Comparison of ENCODE assay signal across 23 mouse cellular contexts in genomic region chr2:132001696-132002334, GRCm38 (mm10). TPM values are rescaled to one million over a fixed set of nuclear protein-coding genes. Genes with fewer than 3 reads are reported as not detected.
DNase-seq lines count a peak whose midpoint lies in the region; ATAC-seq lines count a peak whose summit lies in the region.
"Had no signal": no experiment of that assay in that cellular context is flagged by ENCODE, and none has a peak within 500 bp of the region (broad histone marks: within the 10 kb centered on the region; RNA-seq: fewer than 3 reads in every experiment).

No protein-coding gene starts in this region.

- H3K4me2 ChIP-seq in limb, embryonic 15.5 days: no peak overlapping the region
- no peak overlapping the region for H3K4me2 ChIP-seq in neural tube, embryonic 15.5 days
- H3K4me2 ChIP-seq: embryonic facial prominence, embryonic 12.5 days; forebrain, embryonic 15.5 days; hindbrain, embryonic 13.5 days had no signal

- H3K4me1 ChIP-seq in limb, embryonic 15.5 days: peaks cover 36% of the 10 kb centered on the region
- peaks cover 17% of the 10 kb centered on the region; the same call in 1 of the 2 replicates for H3K4me1 ChIP-seq in limb, embryonic 10.5 days
- H3K4me1 ChIP-seq in neural tube, embryonic 15.5 days: no peaks in the 10 kb centered on the region
- H3K4me1 ChIP-seq: forebrain, embryonic 15.5 days; hindbrain, embryonic 13.5 days had no signal

- H3K9me3 ChIP-seq in limb, embryonic 15.5 days: no peaks in the 10 kb centered on the region
- no peaks in the 10 kb centered on the region for H3K9me3 ChIP-seq in limb, embryonic 10.5 days (replicated peaks)
- no peaks in the 10 kb centered on the region for H3K9me3 ChIP-seq in neural tube, embryonic 15.5 days (replicated peaks)
- H3K9me3 ChIP-seq: embryonic facial prominence, embryonic 12.5 days; forebrain, embryonic 15.5 days; G1E; heart, embryonic 10.5 days; hindbrain, embryonic 13.5 days had no signal

- H3K36me3 ChIP-seq in limb, embryonic 15.5 days: peaks cover 8% of the 10 kb centered on the region; the same call in 1 of the 2 replicates
- H3K36me3 ChIP-seq in limb, embryonic 10.5 days: no peaks in the 10 kb centered on the region
- H3K36me3 ChIP-seq in neural tube, embryonic 15.5 days: peaks cover 52% of the 10 kb centered on the region
- H3K36me3 ChIP-seq: embryonic facial prominence, embryonic 12.5 days; G1E; heart, embryonic 10.5 days had no signal

- H3K4me3 ChIP-seq in limb, embryonic 15.5 days: no peak overlapping the region
- no peak overlapping the region for H3K4me3 ChIP-seq in limb, embryonic 10.5 days
- no peak overlapping the region for H3K4me3 ChIP-seq in neural tube, embryonic 15.5 days (replicated peaks)
- H3K4me3 ChIP-seq: embryonic facial prominence, embryonic 12.5 days; forebrain, embryonic 15.5 days; heart, embryonic 10.5 days; hindbrain, embryonic 13.5 days had no signal

- no peaks in the 10 kb centered on the region for H3K27me3 ChIP-seq in limb, embryonic 15.5 days
- no peaks in the 10 kb centered on the region for H3K27me3 ChIP-seq in limb, embryonic 10.5 days (ENCODE audit: low read depth, poor library complexity, severe bottlenecking)
- no peaks in the 10 kb centered on the region for H3K27me3 ChIP-seq in neural tube, embryonic 15.5 days (replicated peaks)
- H3K27me3 ChIP-seq: embryonic facial prominence, embryonic 12.5 days; forebrain, embryonic 15.5 days; hindbrain, embryonic 13.5 days had no signal

- H3K27ac ChIP-seq in limb, embryonic 15.5 days: peak overlapping the region; percentile 48; the same call in 1 of the 2 replicates
- H3K27ac ChIP-seq in limb, embryonic 10.5 days: no peak overlapping the region
- no peak overlapping the region for H3K27ac ChIP-seq in neural tube, embryonic 15.5 days (replicated peaks)
- H3K27ac ChIP-seq: embryonic facial prominence, embryonic 12.5 days; forebrain, embryonic 15.5 days; heart, embryonic 10.5 days; hindbrain, embryonic 13.5 days had no signal

- H3K9ac ChIP-seq in limb, embryonic 15.5 days: no peak overlapping the region
- no peak overlapping the region for H3K9ac ChIP-seq in neural tube, embryonic 15.5 days (replicated peaks)
- H3K9ac ChIP-seq: embryonic facial prominence, embryonic 12.5 days; forebrain, embryonic 15.5 days; hindbrain, embryonic 13.5 days had no signal

- DNase-seq in embryo, embryonic 10 days (ENCODE audit: low spot score): peak; percentile 63
- no peak for DNase-seq in embryo, embryonic 11 days
- DNase-seq in limb, embryonic 10.5 days (ENCODE audit: low spot score): no peak
- peak; percentile 26 for DNase-seq in neural tube, embryonic 10.5 days (ENCODE audit: extremely low spot score, low spot score)
- no peak for DNase-seq in ovary, postnatal 10 days (ENCODE audit: low spot score)
- DNase-seq: adrenal gland, adult 8-10 months; adrenal gland, postnatal 36 days; B cell, adult 2 months; cerebellum, adult 11 months; cerebellum, adult 9-10 months; cerebellum, postnatal 25 days; gastrocnemius, postnatal 36 days; heart, adult 18-20 months; heart, postnatal 10 days had no signal

- WGBS in limb, embryonic 15.5 days: 46% methylated on average over 13 of the region's 13 CpGs
- 48% methylated on average over 13 of the region's 13 CpGs for WGBS in limb, embryonic 10.5 days
- WGBS in neural tube, embryonic 15.5 days: 66% methylated on average over 13 of the region's 13 CpGs

- ATAC-seq in limb, embryonic 15.5 days (ENCODE audit: insufficient number of reproducible peaks, low FRiP score, low TSS enrichment, low read depth): no peak
- ATAC-seq in neural tube, embryonic 15.5 days (ENCODE audit: low FRiP score): no peak
- no peak for ATAC-seq in cerebellum, adult (ENCODE audit: insufficient number of reproducible peaks, low FRiP score, low TSS enrichment)
- ATAC-seq: CD4-positive, CD25-positive, alpha-beta regulatory T cell, adult 4 months; forebrain, embryonic 15.5 days had no signal

RNA-seq across cellular contexts. Expression of gene Rassf2, which starts 28.2 kb away (rescaled TPM):
- polyA plus RNA-seq in limb, embryonic 15.5 days (2015; fragmentation: Nextera tagmentation; extraction: Ambion mirVana): 16.2 and 18.4 TPM in 2 replicates
- polyA plus RNA-seq in limb, embryonic 10.5 days (2016; fragmentation: Nextera tagmentation; extraction: Ambion mirVana): 5.5 and 5.9 TPM in 2 replicates
- 21.6 and 22.5 TPM in 2 replicates for polyA plus RNA-seq in neural tube, embryonic 15.5 days (2015; fragmentation: Nextera tagmentation; extraction: Ambion mirVana)

RNA-seq across cellular contexts. Expression of gene Prnd, which starts 51.2 kb away (rescaled TPM):
- 49.7 and 54.0 TPM in 2 replicates for polyA plus RNA-seq in limb, embryonic 15.5 days (2015; fragmentation: Nextera tagmentation; extraction: Ambion mirVana)
- 11.0 and 13.7 TPM in 2 replicates for polyA plus RNA-seq in limb, embryonic 10.5 days (2016; fragmentation: Nextera tagmentation; extraction: Ambion mirVana)
- 9.5 and 15.1 TPM in 2 replicates for polyA plus RNA-seq in neural tube, embryonic 15.5 days (2015; fragmentation: Nextera tagmentation; extraction: Ambion mirVana)
- polyA plus RNA-seq: G1E had no signal

Comparison
In these comparisons a context has a peak if more than half of its experiments do, and no peak if none do; other contexts are left out.
1. DNase-seq: peak in embryo, embryonic 10 days (single experiment) and neural tube, embryonic 10.5 days (single experiment); none in embryo, embryonic 11 days (single experiment), limb, embryonic 10.5 days (single experiment) and ovary, postnatal 10 days (single experiment).